Comparison of ENCODE assay signal across 27 mouse cellular contexts in genomic region chr9:50770011-50770410, GRCm38 (mm10). TPM values are rescaled to one million over a fixed set of nuclear protein-coding genes. Genes with fewer than 3 reads are reported as not detected.
DNase-seq lines count a peak whose midpoint lies in the region; ATAC-seq lines count a peak whose summit lies in the region.
"Had no signal": no experiment of that assay in that cellular context is flagged by ENCODE, and none has a peak within 500 bp of the region (broad histone marks: within the 10 kb centered on the region; RNA-seq: fewer than 3 reads in every experiment).

No protein-coding gene starts in this region.

- ATAC-seq in heart, embryonic 12.5 days (ENCODE audit: insufficient number of reproducible peaks, low FRiP score) = no peak
- no peak for ATAC-seq in liver, embryonic 15.5 days (ENCODE audit: insufficient read depth)
- ATAC-seq in liver, embryonic 12.5 days = no peak
- ATAC-seq: forebrain, embryonic 13.5 days; forebrain, embryonic 16.5 days; hindbrain, embryonic 16.5 days; intestine, embryonic 15.5 days; Patski had no signal

- peak; percentile 36 to 45 for DNase-seq in heart, adult 18-20 months
- no peak for DNase-seq in heart, adult 8-10 months (ENCODE audit: low spot score)
- DNase-seq in heart, postnatal 10 days = peak; percentile 43 to 48
- DNase-seq: adrenal gland, postnatal 10 days; adrenal gland, postnatal 36 days; B cell, adult 2 months; cerebellum, adult 18-20 months; cerebellum, adult 9-10 months; cerebellum, postnatal 14 days; gastrocnemius, postnatal 10 days; gastrocnemius, postnatal 36 days; kidney, adult 11 months; kidney, adult 8-10 months had no signal

- WGBS in heart, embryonic 12.5 days = 64% methylated on average over 2 of the region's 2 CpGs
- WGBS in liver, embryonic 15.5 days (ENCODE audit: insufficient replicate concordance) = 73% methylated on average over 2 of the region's 2 CpGs
- 77% methylated on average over 2 of the region's 2 CpGs for WGBS in liver, embryonic 12.5 days (ENCODE audit: insufficient replicate concordance)

- no peak overlapping the region for H3K9ac ChIP-seq in heart, embryonic 12.5 days
- H3K9ac ChIP-seq in liver, embryonic 15.5 days = no peak overlapping the region
- no peak overlapping the region for H3K9ac ChIP-seq in liver, embryonic 12.5 days
- H3K9ac ChIP-seq: forebrain, embryonic 13.5 days; hindbrain, embryonic 13.5 days; intestine, embryonic 15.5 days had no signal

- no peak overlapping the region for H3K4me2 ChIP-seq in heart, embryonic 12.5 days
- H3K4me2 ChIP-seq in liver, embryonic 15.5 days = no peak overlapping the region
- H3K4me2 ChIP-seq in liver, embryonic 12.5 days = no peak overlapping the region
- H3K4me2 ChIP-seq: forebrain, embryonic 13.5 days; hindbrain, embryonic 13.5 days; intestine, embryonic 15.5 days had no signal

- H3K36me3 ChIP-seq in heart, embryonic 12.5 days = peaks cover 10% of the 10 kb centered on the region
- peaks cover 12% of the 10 kb centered on the region for H3K36me3 ChIP-seq in liver, embryonic 15.5 days (replicated peaks)
- peaks cover 24% of the 10 kb centered on the region for H3K36me3 ChIP-seq in liver, embryonic 12.5 days

- intact Hi-C loops in heart, postnatal 10 days (cut with DNase I) = no loop called here

- peaks cover 13% of the 10 kb centered on the region for H3K4me1 ChIP-seq in heart, embryonic 12.5 days (replicated peaks)
- H3K4me1 ChIP-seq in liver, embryonic 15.5 days (replicated peaks) = peaks cover 51% of the 10 kb centered on the region
- peaks cover 50% of the 10 kb centered on the region for H3K4me1 ChIP-seq in liver, embryonic 12.5 days

- H3K4me3 ChIP-seq in heart, embryonic 12.5 days = no peak overlapping the region
- no peak overlapping the region for H3K4me3 ChIP-seq in liver, embryonic 15.5 days (replicated peaks)
- H3K4me3 ChIP-seq in liver, embryonic 12.5 days = no peak overlapping the region
- H3K4me3 ChIP-seq: forebrain, embryonic 10.5 days; forebrain, embryonic 13.5 days; hindbrain, embryonic 10.5 days; hindbrain, embryonic 13.5 days; intestine, embryonic 15.5 days had no signal

- H3K27me3 ChIP-seq in heart, embryonic 12.5 days (replicated peaks) = no peaks in the 10 kb centered on the region
- no peaks in the 10 kb centered on the region for H3K27me3 ChIP-seq in liver, embryonic 15.5 days
- no peaks in the 10 kb centered on the region for H3K27me3 ChIP-seq in liver, embryonic 12.5 days (replicated peaks)
- H3K27me3 ChIP-seq: CH12.LX; forebrain, embryonic 13.5 days; hindbrain, embryonic 13.5 days; intestine, embryonic 15.5 days; Patski had no signal

- no peaks in the 10 kb centered on the region for H3K9me3 ChIP-seq in heart, embryonic 12.5 days (replicated peaks)
- no peaks in the 10 kb centered on the region for H3K9me3 ChIP-seq in liver, embryonic 15.5 days (replicated peaks)
- H3K9me3 ChIP-seq in liver, embryonic 12.5 days (replicated peaks) = no peaks in the 10 kb centered on the region
- H3K9me3 ChIP-seq: forebrain, embryonic 10.5 days; forebrain, embryonic 13.5 days; G1E; hindbrain, embryonic 10.5 days; hindbrain, embryonic 13.5 days; intestine, embryonic 15.5 days had no signal

- no peak overlapping the region for H3K27ac ChIP-seq in heart, embryonic 12.5 days (ENCODE audit: poor library complexity, severe bottlenecking)
- H3K27ac ChIP-seq in liver, embryonic 15.5 days (replicated peaks) = peak overlapping the region; percentile 19; the same call in 1 of the 2 replicates
- H3K27ac ChIP-seq in liver, embryonic 12.5 days = no peak overlapping the region
- H3K27ac ChIP-seq: forebrain, embryonic 10.5 days; forebrain, embryonic 13.5 days; hindbrain, embryonic 10.5 days; hindbrain, embryonic 13.5 days; intestine, embryonic 15.5 days had no signal

RNA-seq across cellular contexts. Expression of gene Fdxacb1, which starts 2.0 kb away (rescaled TPM):
- total RNA-seq in heart, adult 18-20 months (2021) = 1 to 10 TPM; 4.1 to 5.8 TPM
- total RNA-seq in heart, adult 8-10 months (2022) = 1 to 10 TPM; 4.9 to 6.9 (median 5.1) TPM
- 1 to 10 TPM; 6.6 to 6.9 TPM for total RNA-seq in heart, postnatal 10 days (2021)
- 8.0 and 10.3 TPM in 2 replicates for polyA plus RNA-seq in heart, embryonic 12.5 days (2016; fragmentation: Nextera tagmentation; extraction: Ambion mirVana)
- 8.5 and 10.3 TPM in 2 replicates for polyA plus RNA-seq in liver, embryonic 15.5 days (2015; fragmentation: Nextera tagmentation; extraction: Ambion mirVana)
- polyA plus RNA-seq in liver, embryonic 12.5 days (2016; fragmentation: Nextera tagmentation; extraction: Ambion mirVana) = 11.5 and 13.7 TPM in 2 replicates

RNA-seq across cellular contexts. Expression of gene Alg9, which starts 4.8 kb away (rescaled TPM):
- 10 to 100 TPM; 10.4 to 12.1 TPM for total RNA-seq in heart, adult 18-20 months (2021)
- total RNA-seq in heart, adult 8-10 months (2022) = 10 to 100 TPM in 3 of 4 experiments, 1 to 10 TPM in 1; 8.2 to 12.5 (median 11.4) TPM
- total RNA-seq in heart, postnatal 10 days (2021) = 10 to 100 TPM; 10.5 to 16.1 TPM
- 38.6 TPM in 2 replicates for polyA plus RNA-seq in heart, embryonic 12.5 days (2016; fragmentation: Nextera tagmentation; extraction: Ambion mirVana)
- polyA plus RNA-seq in liver, embryonic 15.5 days (2015; fragmentation: Nextera tagmentation; extraction: Ambion mirVana) = 14.3 and 14.4 TPM in 2 replicates
- polyA plus RNA-seq in liver, embryonic 12.5 days (2016; fragmentation: Nextera tagmentation; extraction: Ambion mirVana) = 20.9 and 23.1 TPM in 2 replicates

RNA-seq across cellular contexts. Expression of gene 1110032A03Rik, which starts 5.3 kb away (rescaled TPM):
- 10 to 100 TPM; 11.3 to 16.5 TPM for total RNA-seq in heart, adult 18-20 months (2021)
- 10 to 100 TPM; 12.0 to 15.6 (median 13.6) TPM for total RNA-seq in heart, adult 8-10 months (2022)
- 10 to 100 TPM; 12.5 to 13.9 TPM for total RNA-seq in heart, postnatal 10 days (2021)
- polyA plus RNA-seq in heart, embryonic 12.5 days (2016; fragmentation: Nextera tagmentation; extraction: Ambion mirVana) = 19.9 and 20.7 TPM in 2 replicates
- polyA plus RNA-seq in liver, embryonic 15.5 days (2015; fragmentation: Nextera tagmentation; extraction: Ambion mirVana) = 17.4 and 18.6 TPM in 2 replicates
- polyA plus RNA-seq in liver, embryonic 12.5 days (2016; fragmentation: Nextera tagmentation; extraction: Ambion mirVana) = 14.5 and 15.1 TPM in 2 replicates

RNA-seq across cellular contexts. Expression of gene Hspb2, which starts 17.9 kb away (rescaled TPM):
- total RNA-seq in heart, adult 18-20 months (2021) = 100 to 1,000 TPM; 136 to 143 TPM
- 100 to 1,000 TPM; 150 to 156 (median 152) TPM for total RNA-seq in heart, adult 8-10 months (2022)
- total RNA-seq in heart, postnatal 10 days (2021) = 100 to 1,000 TPM; 119 to 133 TPM
- 284 and 285 TPM in 2 replicates for polyA plus RNA-seq in heart, embryonic 12.5 days (2016; fragmentation: Nextera tagmentation; extraction: Ambion mirVana)
- polyA plus RNA-seq in liver, embryonic 15.5 days (2015; fragmentation: Nextera tagmentation; extraction: Ambion mirVana) = 2.1 and 3.5 TPM in 2 replicates
- polyA plus RNA-seq in liver, embryonic 12.5 days (2016; fragmentation: Nextera tagmentation; extraction: Ambion mirVana) = 0.82 and 1.2 TPM in 2 replicates
- total RNA-seq: CH12.LX; G1E; granulocyte monocyte progenitor cell, adult 5-6 weeks had no signal
- polyA plus RNA-seq: forebrain, embryonic 13.5 days; G1E had no signal

RNA-seq across cellular contexts. Expression of gene Cryab, which starts 18.9 kb away (rescaled TPM):
- total RNA-seq in heart, adult 18-20 months (2021) = 1,000 to 10,000 TPM; 3,376 to 3,486 TPM
- 1,000 to 10,000 TPM; 3,411 to 4,078 (median 3,658) TPM for total RNA-seq in heart, adult 8-10 months (2022)
- 1,000 to 10,000 TPM; 1,315 to 1,426 TPM for total RNA-seq in heart, postnatal 10 days (2021)
- 1,032 and 1,048 TPM in 2 replicates for polyA plus RNA-seq in heart, embryonic 12.5 days (2016; fragmentation: Nextera tagmentation; extraction: Ambion mirVana)
- 9.9 and 15.2 TPM in 2 replicates for polyA plus RNA-seq in liver, embryonic 15.5 days (2015; fragmentation: Nextera tagmentation; extraction: Ambion mirVana)
- 6.6 and 7.8 TPM in 2 replicates for polyA plus RNA-seq in liver, embryonic 12.5 days (2016; fragmentation: Nextera tagmentation; extraction: Ambion mirVana)
- total RNA-seq: CH12.LX; granulocyte monocyte progenitor cell, adult 5-6 weeks had no signal
- polyA plus RNA-seq: G1E had no signal
